Mouse (Mus musculus) spleen, adult 2 months (tissue): ENCODE results near the gene Cacna2d1.

Experiments used
- CTCF ChIP-seq: fragments of 200-500 bp; IDR thresholded peaks from 2 replicates; pipeline ENCODE4 v1.5.1; 2011; ENCODE audit warnings: mild to moderate bottlenecking, inconsistent platforms; ENCODE audit not compliant: insufficient read depth, insufficient read length, insufficient replicate concordance; ENCODE audit errors: extremely low read depth
- POLR2A ChIP-seq: fragments of 200-500 bp; IDR thresholded peaks from 2 replicates; pipeline ENCODE4 v1.6.1; 2011; ENCODE audit warnings: low read depth, low read length, inconsistent platforms

- TF ChIP-seq CTCF (no peak), POLR2A (no peak)
Observed at GRCm38 (mm10) chr5:16113879-16114278, 179.4 kb downstream of the Cacna2d1 start.
